Mouse (Mus musculus) embryo, embryonic 11.5 days (tissue): Measurements from ENCODE around the gene Selenot.

Experiments used
- DNase-seq: peaks from one replicate; pipeline ENCODE4 v3.0.0-alpha.2; 2012; ENCODE audit warnings: low read depth, low spot score

Gene Selenot

GRCm38 (mm10) chr3:58636406-58637295 lies 60.2 kb downstream of the Selenot start, which contains the start of gene Erich6:
Gene Erich6, minus strand, starts transcription at chr3:58637207.
- DNase-seq: peak; percentile 41
